Mouse (Mus musculus) gastrocnemius, adult 8-10 months (tissue): ENCODE data around the gene Vmn2r49. TPM values are rescaled to one million over a fixed set of nuclear protein-coding genes. Genes with fewer than 3 reads are reported as not detected.
"Not testable (repeated sequence)": the region's sequence is repeated elsewhere in the genome, so short reads cannot be mapped to it uniquely, and the experiment has no call there.

Experiments
- DNase-seq, 2 experiments: peaks; one replicate each; pipeline ENCODE4 v3.0.0; 2022; ENCODE audit warnings: low spot score in 2 of 2
- total RNA-seq, 4 experiments: library from RNA; stranded (reverse); gene quantifications; 2 replicates each; pipeline ENCODE4 v1.2.4; 2022

Gene Vmn2r49
- not detected for total RNA-seq

- not testable (repeated sequence) for DNase-seq
These were observed at the start of gene Vmn2r49 for GRCm38 (mm10) chr7:9992157-9992556. Gene Vmn2r49 (minus strand): TSS chr7:9992257.

DNA sequence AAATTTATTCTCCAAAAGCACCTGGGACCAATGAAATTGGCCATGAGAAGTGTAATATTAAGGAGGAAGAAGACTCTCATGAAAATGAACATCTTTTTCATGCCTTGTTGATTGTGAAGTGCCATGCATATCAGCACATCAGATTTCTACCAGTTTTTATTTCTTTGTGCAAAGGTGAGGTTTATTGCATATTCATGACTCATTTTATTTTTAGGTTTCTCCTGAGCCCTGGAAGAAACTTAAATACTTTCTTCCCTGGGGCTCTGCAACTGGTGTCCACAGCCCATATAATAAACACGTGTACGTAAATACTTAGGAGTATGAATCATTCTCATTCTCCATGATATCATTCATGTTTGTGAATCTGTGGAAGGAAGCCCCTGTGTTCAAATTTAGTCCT is 38.6 kb downstream of the Vmn2r49 start, which contains the start of gene Vmn2r48:
TSS of gene Vmn2r48 (minus strand) at position 101 of the 400 bp plus-strand sequence.
- not testable (repeated sequence) for DNase-seq

Other genes starting within 250 kb of the Vmn2r49 start
- gene Vmn2r46, start 221.7 kb downstream of the Vmn2r49 start, total RNA-seq: not detected
- not detected for gene Vmn2r47, start 150.9 kb downstream of the Vmn2r49 start, total RNA-seq
- not detected for gene Vmn2r48, start 38.7 kb downstream of the Vmn2r49 start, total RNA-seq
- gene Vmn2r50, start 61.0 kb upstream of the Vmn2r49 start, total RNA-seq: not detected
- not detected for gene Vmn2r51, start 113.5 kb upstream of the Vmn2r49 start, total RNA-seq
- gene Vmn2r52, start 184.3 kb upstream of the Vmn2r49 start, total RNA-seq: not detected